ENCODE assay signal across 8 mouse cellular contexts in the genomic region with DNA sequence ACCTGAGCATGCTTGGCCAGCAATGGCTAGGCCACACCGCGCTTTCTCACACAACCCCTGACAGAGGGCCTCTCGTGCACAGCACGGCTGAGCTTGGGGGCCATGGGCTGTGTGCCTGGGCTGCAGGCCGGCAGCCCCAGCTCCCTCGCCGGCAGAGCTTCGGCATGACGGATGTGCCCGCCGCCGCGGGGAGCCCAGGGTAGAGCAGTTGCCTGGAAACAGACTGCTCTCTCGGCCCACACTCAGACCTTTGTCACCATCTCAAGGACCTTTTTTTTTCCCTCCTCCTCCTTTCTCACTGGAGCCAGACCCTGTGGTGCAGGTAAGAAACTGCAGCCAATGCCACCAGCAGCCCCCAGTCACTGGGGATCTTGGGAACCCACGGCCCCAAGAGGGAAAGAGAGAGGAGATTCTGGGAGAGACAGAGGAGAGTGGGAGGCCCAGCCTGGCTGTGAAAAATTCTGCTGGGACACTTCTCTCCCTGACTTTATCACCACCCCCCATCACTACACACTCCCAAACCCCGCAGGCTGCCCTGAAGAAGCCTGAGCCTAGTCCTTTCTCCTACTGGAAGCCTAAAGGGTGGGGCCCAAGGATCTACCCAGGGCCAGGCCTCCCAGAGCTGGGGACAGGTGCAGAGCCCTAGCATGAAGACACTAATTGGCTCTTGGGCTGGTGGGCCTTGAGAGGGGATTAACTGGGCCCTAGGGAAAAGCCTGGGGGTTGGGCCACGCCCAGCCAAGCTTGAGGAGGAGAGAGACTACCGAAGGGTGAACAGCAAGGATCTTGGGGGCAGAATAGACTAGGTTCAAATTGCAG. TPM values are rescaled to one million over a fixed set of nuclear protein-coding genes. Genes with fewer than 3 reads are reported as not detected.
DNase-seq lines count a peak whose midpoint lies in the region; ATAC-seq and TF ChIP-seq lines count a peak whose summit lies in the region.

No protein-coding gene starts in this region.

- no peaks in the 10 kb centered on the region for H3K9me3 ChIP-seq in embryonic facial prominence, embryonic 13.5 days
- no peaks in the 10 kb centered on the region for H3K9me3 ChIP-seq in limb, embryonic 13.5 days
- H3K9me3 ChIP-seq in stomach, embryonic 15.5 days = no peaks in the 10 kb centered on the region

- no peak for DNase-seq in left cerebral cortex, adult 2 months (ENCODE audit: extremely low spot score in 1 of 2, low spot score in 2 of 2)
- no peak for DNase-seq in left cerebral cortex, adult 8-10 months (ENCODE audit: low spot score in 2 of 2)
- DNase-seq in brain, embryonic 14.5 days (ENCODE audit: low read depth) = peak; percentile 80
- DNase-seq in ovary, adult 18-20 months (ENCODE audit: low spot score) = no peak
- no peak for DNase-seq in natural killer cell, adult 2 months (ENCODE audit: low spot score in 2 of 2)

- no peaks in the 10 kb centered on the region for H3K36me3 ChIP-seq in embryonic facial prominence, embryonic 13.5 days
- no peaks in the 10 kb centered on the region for H3K36me3 ChIP-seq in limb, embryonic 13.5 days
- no peaks in the 10 kb centered on the region for H3K36me3 ChIP-seq in stomach, embryonic 15.5 days

- no peak for TF ChIP-seq POLR2A in brain, embryonic 14.5 days (IDR thresholded peaks at IDR 0.05; ENCODE audit: borderline replicate concordance, extremely low read depth, insufficient read depth, insufficient read length, poor library complexity, severe bottlenecking)

- 0 out of 2 replicates have a peak overlapping the region, but pooled peaks have one; percentile 40 for H3K9ac ChIP-seq in embryonic facial prominence, embryonic 13.5 days
- H3K9ac ChIP-seq in limb, embryonic 13.5 days = peak overlapping the region; percentile 45
- no peak overlapping the region for H3K9ac ChIP-seq in stomach, embryonic 15.5 days

- peak overlapping the region; percentile 89 for H3K27ac ChIP-seq in left cerebral cortex, adult 2 months
- peak overlapping the region; percentile 44; the same call in 1 of the 2 replicates for H3K27ac ChIP-seq in embryonic facial prominence, embryonic 13.5 days
- no peak overlapping the region for H3K27ac ChIP-seq in limb, embryonic 13.5 days
- H3K27ac ChIP-seq in stomach, embryonic 15.5 days = peak overlapping the region; percentile 11; the same call in 1 of the 2 replicates

- 0 out of 2 replicates have a peak overlapping the region, but pooled peaks have one; percentile 14 for H3K4me3 ChIP-seq in left cerebral cortex, adult 2 months
- no peak overlapping the region for H3K4me3 ChIP-seq in embryonic facial prominence, embryonic 13.5 days
- no peak overlapping the region for H3K4me3 ChIP-seq in limb, embryonic 13.5 days
- no peak overlapping the region for H3K4me3 ChIP-seq in stomach, embryonic 15.5 days (replicated peaks)

- intact Hi-C loops in left cerebral cortex, adult 2 months (cut with DNase I) = no loop called here

- WGBS in embryonic facial prominence, embryonic 13.5 days = 15% methylated on average over 18 of the region's 18 CpGs
- WGBS in limb, embryonic 13.5 days = 18% methylated on average over 17 of the region's 18 CpGs
- WGBS in stomach, embryonic 15.5 days = 17% methylated on average over 18 of the region's 18 CpGs

- no peak; the same call in 1 of the 2 replicates for TF ChIP-seq CTCF in left cerebral cortex, adult 2 months (IDR thresholded peaks at IDR 0.05)
- TF ChIP-seq CTCF in brain, embryonic 14.5 days (IDR thresholded peaks at IDR 0.05; ENCODE audit: borderline replicate concordance, extremely low read depth, insufficient read depth, insufficient read length) = no peak

- 0 out of 2 replicates have a peak overlapping the region, but pooled peaks have one; percentile 16 for H3K4me2 ChIP-seq in embryonic facial prominence, embryonic 13.5 days
- no peak overlapping the region for H3K4me2 ChIP-seq in limb, embryonic 13.5 days (replicated peaks)
- H3K4me2 ChIP-seq in stomach, embryonic 15.5 days = peak overlapping the region; percentile 37

- peaks cover 3% of the 10 kb centered on the region; the same call in 1 of the 2 replicates for H3K27me3 ChIP-seq in embryonic facial prominence, embryonic 13.5 days
- H3K27me3 ChIP-seq in limb, embryonic 13.5 days = peaks cover 9% of the 10 kb centered on the region; the same call in 1 of the 2 replicates
- H3K27me3 ChIP-seq in stomach, embryonic 15.5 days (replicated peaks) = no peaks in the 10 kb centered on the region

- peaks cover 13% of the 10 kb centered on the region for H3K4me1 ChIP-seq in embryonic facial prominence, embryonic 13.5 days
- peaks cover 10% of the 10 kb centered on the region for H3K4me1 ChIP-seq in limb, embryonic 13.5 days
- peaks cover 12% of the 10 kb centered on the region for H3K4me1 ChIP-seq in stomach, embryonic 15.5 days

- ATAC-seq in embryonic facial prominence, embryonic 13.5 days (ENCODE audit: insufficient number of reproducible peaks, insufficient read depth, low FRiP score, low TSS enrichment, low read depth) = 0 out of 2 replicates have a peak, but pooled peaks have one; percentile 32
- 0 out of 2 replicates have a peak, but pooled peaks have one; percentile 12 for ATAC-seq in limb, embryonic 13.5 days (ENCODE audit: low FRiP score, low read depth)
- ATAC-seq in stomach, embryonic 15.5 days (ENCODE audit: insufficient read depth, low FRiP score, low read depth) = peak; percentile 28; the same call in 1 of the 2 replicates

RNA-seq across cellular contexts. Expression of a gene that starts 16.8 kb away (rescaled TPM):
- total RNA-seq in left cerebral cortex, adult 2 months (2021) = not detected
- total RNA-seq in left cerebral cortex, adult 8-10 months (2022) = not detected
- polyA plus RNA-seq in brain, embryonic 14.5 days (2012; rRNA removed) = not detected in 2 replicates
- not detected in 2 replicates for polyA plus RNA-seq in embryonic facial prominence, embryonic 13.5 days (2015; fragmentation: Nextera tagmentation; extraction: Ambion mirVana)
- not detected in 2 replicates for polyA plus RNA-seq in limb, embryonic 13.5 days (2015; fragmentation: Nextera tagmentation; extraction: Ambion mirVana)
- not detected in 2 replicates for polyA plus RNA-seq in stomach, embryonic 15.5 days (2015; fragmentation: Nextera tagmentation; extraction: Ambion mirVana)

RNA-seq across cellular contexts. Expression of a gene that starts 20.4 kb away (rescaled TPM):
- total RNA-seq in left cerebral cortex, adult 2 months (2021) = 10 to 100 TPM; 45.0 to 51.3 TPM
- 10 to 100 TPM; 41.1 to 48.9 (median 45.1) TPM for total RNA-seq in left cerebral cortex, adult 8-10 months (2022)
- 70.2 and 101 TPM in 2 replicates for polyA plus RNA-seq in brain, embryonic 14.5 days (2012; rRNA removed)
- 12.4 and 16.0 TPM in 2 replicates for polyA plus RNA-seq in embryonic facial prominence, embryonic 13.5 days (2015; fragmentation: Nextera tagmentation; extraction: Ambion mirVana)
- 11.8 and 13.2 TPM in 2 replicates for polyA plus RNA-seq in limb, embryonic 13.5 days (2015; fragmentation: Nextera tagmentation; extraction: Ambion mirVana)
- 14.3 and 16.4 TPM in 2 replicates for polyA plus RNA-seq in stomach, embryonic 15.5 days (2015; fragmentation: Nextera tagmentation; extraction: Ambion mirVana)
